ENCODE assay signal across 19 mouse cellular contexts in genomic region chr8:12786958-12787301, GRCm38 (mm10). TPM values are rescaled to one million over a fixed set of nuclear protein-coding genes. Genes with fewer than 3 reads are reported as not detected.
A peak's percentile ranks its signal among the peaks of the same experiment; 100 is the strongest.
DNase-seq lines count a peak whose midpoint lies in the region; ATAC-seq and TF ChIP-seq lines count a peak whose summit lies in the region.
"Had no signal": no experiment of that assay in that cellular context is flagged by ENCODE, and none has a peak within 500 bp of the region (broad histone marks: within the 10 kb centered on the region; RNA-seq: fewer than 3 reads in every experiment).

No protein-coding gene starts in this region.

- no peak overlapping the region for H3K4me2 ChIP-seq in midbrain, postnatal 0 days (ENCODE audit: low read depth, low read length, poor library complexity, severe bottlenecking)
- H3K4me2 ChIP-seq: embryonic facial prominence, embryonic 15.5 days; heart, embryonic 15.5 days; limb, embryonic 13.5 days; liver, embryonic 13.5 days; lung, embryonic 15.5 days had no signal

- peak overlapping the region; percentile 61; the same call in 1 of the 2 replicates for H3K27ac ChIP-seq in midbrain, embryonic 10.5 days (replicated peaks)
- no peak overlapping the region for H3K27ac ChIP-seq in midbrain, postnatal 0 days (ENCODE audit: low read depth, low read length)
- H3K27ac ChIP-seq in cerebellum, adult 2 months (ENCODE audit: insufficient read depth, low read length): peak overlapping the region; percentile 11
- H3K27ac ChIP-seq: embryonic facial prominence, embryonic 15.5 days; heart, embryonic 15.5 days; limb, embryonic 13.5 days; liver, embryonic 13.5 days; lung, embryonic 15.5 days; macrophage; stomach, postnatal 0 days had no signal

- H3K9ac ChIP-seq in midbrain, postnatal 0 days (replicated peaks; ENCODE audit: low read length, poor library complexity, severe bottlenecking): no peak overlapping the region
- H3K9ac ChIP-seq: embryonic facial prominence, embryonic 15.5 days; heart, embryonic 15.5 days; limb, embryonic 13.5 days; liver, embryonic 13.5 days; lung, embryonic 15.5 days had no signal

- no peak for TF ChIP-seq POLR2A in cerebellum, adult 2 months (IDR thresholded peaks at IDR 0.05; ENCODE audit: borderline replicate concordance, insufficient read depth, low read length)

- intact Hi-C loops in heart, postnatal 25 days (cut with DNase I): no loop called here

- TF ChIP-seq CTCF in midbrain, postnatal 0 days (IDR thresholded peaks at IDR 0.05): no peak
- no peak for TF ChIP-seq CTCF in cerebellum, adult 2 months (IDR thresholded peaks at IDR 0.05; ENCODE audit: borderline replicate concordance, insufficient read depth, low read depth, low read length)

- peaks cover 7% of the 10 kb centered on the region; the same call in 1 of the 2 replicates for H3K36me3 ChIP-seq in midbrain, embryonic 10.5 days
- 0 out of 2 replicates have a peak, but pooled peaks cover 4% of the 10 kb centered on the region for H3K36me3 ChIP-seq in midbrain, postnatal 0 days (ENCODE audit: insufficient read depth, low read length)
- H3K36me3 ChIP-seq: heart, embryonic 15.5 days; liver, embryonic 13.5 days; lung, embryonic 15.5 days had no signal

- H3K4me1 ChIP-seq in midbrain, embryonic 10.5 days: peaks cover 30% of the 10 kb centered on the region
- H3K4me1 ChIP-seq in midbrain, postnatal 0 days (ENCODE audit: insufficient read depth, low read length): peaks cover 6% of the 10 kb centered on the region; the same call in 1 of the 2 replicates
- H3K4me1 ChIP-seq in cerebellum, adult 2 months (ENCODE audit: control insufficient read depth, insufficient read depth, low read length): peaks cover 25% of the 10 kb centered on the region

- no peak overlapping the region for H3K4me3 ChIP-seq in midbrain, embryonic 10.5 days
- no peak overlapping the region for H3K4me3 ChIP-seq in midbrain, postnatal 0 days (ENCODE audit: low read depth, low read length)
- peak overlapping the region; percentile 13 for H3K4me3 ChIP-seq in cerebellum, adult 2 months (replicated peaks; ENCODE audit: insufficient read depth, low read depth, low read length)
- H3K4me3 ChIP-seq: embryonic facial prominence, embryonic 15.5 days; heart, embryonic 15.5 days; limb, embryonic 13.5 days; liver, embryonic 13.5 days; lung, embryonic 15.5 days had no signal

- ATAC-seq in midbrain, postnatal 0 days (ENCODE audit: low FRiP score): no peak
- 0 out of 2 replicates have a peak, but pooled peaks have one; percentile 0 for ATAC-seq in granulocyte monocyte progenitor cell, adult 5-6 weeks (replicated peaks; ENCODE audit: poor library complexity, severe bottlenecking)
- ATAC-seq: inflammation-experienced regulatory T-cells, adult 6 months had no signal

- H3K27me3 ChIP-seq in midbrain, embryonic 10.5 days (ENCODE audit: low read depth, poor library complexity, severe bottlenecking): no peaks in the 10 kb centered on the region
- H3K27me3 ChIP-seq in midbrain, postnatal 0 days (ENCODE audit: insufficient read depth, low read length): no peaks in the 10 kb centered on the region
- no peaks in the 10 kb centered on the region for H3K27me3 ChIP-seq in cerebellum, adult 2 months (ENCODE audit: control insufficient read depth, insufficient read depth, low read length)
- H3K27me3 ChIP-seq: embryonic facial prominence, embryonic 15.5 days; heart, embryonic 15.5 days; limb, embryonic 13.5 days; lung, embryonic 15.5 days had no signal

- DNase-seq in heart, adult 11 months: peak; percentile 80
- no peak for DNase-seq in heart, postnatal 25 days (ENCODE audit: low spot score)
- no peak for DNase-seq in midbrain, embryonic 10.5 days (ENCODE audit: low spot score)
- DNase-seq in midbrain, postnatal 0 days (ENCODE audit: low spot score): no peak
- peak; percentile 68 to 73 for DNase-seq in cerebellum, adult 2 months
- no peak for DNase-seq in urinary bladder, postnatal 25 days (ENCODE audit: low spot score)
- DNase-seq in adrenal gland, postnatal 14 days: no peak
- DNase-seq: B cell, adult 2 months; kidney, adult 2 months; kidney, postnatal 36 days; liver, embryonic 13.5 days had no signal

- 72% methylated on average over 12 of the region's 12 CpGs for WGBS in midbrain, embryonic 10.5 days
- WGBS in midbrain, postnatal 0 days: 59% methylated on average over 10 of the region's 12 CpGs
- 16% methylated on average over 12 of the region's 12 CpGs for WGBS in cerebellum, adult 2 months

- H3K9me3 ChIP-seq in midbrain, embryonic 10.5 days (replicated peaks): no peaks in the 10 kb centered on the region
- H3K9me3 ChIP-seq in midbrain, postnatal 0 days (ENCODE audit: low read length): no peaks in the 10 kb centered on the region
- H3K9me3 ChIP-seq: embryonic facial prominence, embryonic 15.5 days; heart, embryonic 15.5 days; limb, embryonic 13.5 days; liver, embryonic 13.5 days; lung, embryonic 15.5 days had no signal

RNA-seq across cellular contexts. Expression of gene Atp11a, which starts 30.1 kb away (rescaled TPM):
- 10 to 100 TPM; 82.7 to 84.0 TPM for total RNA-seq in heart, postnatal 25 days (2021)
- polyA plus RNA-seq in midbrain, embryonic 10.5 days (2016; fragmentation: Nextera tagmentation; extraction: Ambion mirVana): 6.4 and 7.3 TPM in 2 replicates
- total RNA-seq in midbrain, postnatal 0 days (2014; rRNA removed): 43.8 and 45.9 TPM in 2 replicates
- polyA plus RNA-seq in midbrain, postnatal 0 days (2015; fragmentation: Nextera tagmentation; extraction: Ambion mirVana): 10.3 and 13.8 TPM in 2 replicates
- 63.6 and 71.6 TPM in 2 replicates for polyA plus RNA-seq in cerebellum, adult 2 months (2012; rRNA removed)
- 19.8 and 22.8 TPM in 2 replicates for total RNA-seq in granulocyte monocyte progenitor cell, adult 5-6 weeks (2014; fragmentation: Nextera tagmentation)
- total RNA-seq in granulocyte monocyte progenitor cell, adult 5-6 weeks (2017): 14.3 and 18.7 TPM in 2 replicates
- 66.9 and 72.1 TPM in 2 replicates for total RNA-seq in adrenal gland, postnatal 14 days (2021)

Comparison
In these comparisons a context has a peak if more than half of its experiments do, and no peak if none do; other contexts are left out.
1. DNase-seq: peak in heart, adult 11 months (single experiment) and cerebellum, adult 2 months (2 of 2); none in heart, postnatal 25 days (single experiment), midbrain, embryonic 10.5 days (single experiment), midbrain, postnatal 0 days (single experiment), urinary bladder, postnatal 25 days (single experiment) and adrenal gland, postnatal 14 days (single experiment).